Mouse (Mus musculus) forelimb bud, embryonic 11.5 days (tissue): Measurements from ENCODE around the gene Mfsd1.

ENCODE experiments used
- DNase-seq: peaks from one replicate; pipeline ENCODE4 v3.0.0-alpha.2; 2012; ENCODE audit warnings: low read depth, low spot score

The Mfsd1 gene

GRCm38 (mm10) chr3:67582273-67583124 is at the start of gene Mfsd1:
Gene Mfsd1, plus strand, starts transcription at chr3:67582741.
- DNase-seq, result peak; percentile 96

GRCm38 (mm10) chr3:67543630-67544029 is 38.9 kb upstream of the Mfsd1 start:
- no peak for DNase-seq

- DNase-seq, result no peak
Measured at GRCm38 (mm10) chr3:67551193-67551592, 31.3 kb upstream of the Mfsd1 start.

GRCm38 (mm10) chr3:67553281-67553680 is 29.3 kb upstream of the Mfsd1 start:
- no peak for DNase-seq

GRCm38 (mm10) chr3:67553927-67554448 is 28.6 kb upstream of the Mfsd1 start:
- no peak for DNase-seq

GRCm38 (mm10) chr3:67555211-67555610 is 27.3 kb upstream of the Mfsd1 start:
- no peak for DNase-seq

- DNase-seq, result peak; percentile 12
Measured at GRCm38 (mm10) chr3:67557200-67557651, 25.3 kb upstream of the Mfsd1 start.

GRCm38 (mm10) chr3:67557718-67558354 is 24.7 kb upstream of the Mfsd1 start:
- no peak for DNase-seq

- no peak for DNase-seq
Measured at GRCm38 (mm10) chr3:67564731-67565357, 17.7 kb upstream of the Mfsd1 start.

- DNase-seq, result no peak
Measured at GRCm38 (mm10) chr3:67565540-67566227, 16.9 kb upstream of the Mfsd1 start.

GRCm38 (mm10) chr3:67568015-67568618 is 14.4 kb upstream of the Mfsd1 start:
- peak; percentile 76 for DNase-seq

GRCm38 (mm10) chr3:67572918-67573317 is 9.6 kb upstream of the Mfsd1 start:
- DNase-seq, result peak; percentile 61

GRCm38 (mm10) chr3:67573523-67573922 is 9.0 kb upstream of the Mfsd1 start:
- DNase-seq, result no peak

- DNase-seq, result no peak
Measured at GRCm38 (mm10) chr3:67576248-67576647, 6.3 kb upstream of the Mfsd1 start.

GRCm38 (mm10) chr3:67576724-67577123 is 5.8 kb upstream of the Mfsd1 start:
- no peak for DNase-seq

GRCm38 (mm10) chr3:67583125-67583845 is 744 bp downstream of the Mfsd1 start:
- no peak for DNase-seq

GRCm38 (mm10) chr3:67583846-67584186 is 1.3 kb downstream of the Mfsd1 start:
- DNase-seq, result no peak

- no peak for DNase-seq
Measured at GRCm38 (mm10) chr3:67586511-67586910, 4.0 kb downstream of the Mfsd1 start.

GRCm38 (mm10) chr3:67587430-67587829 is 4.9 kb downstream of the Mfsd1 start:
- DNase-seq, result no peak

GRCm38 (mm10) chr3:67601616-67602138 is 19.1 kb downstream of the Mfsd1 start:
- DNase-seq, result no peak
